Mouse (Mus musculus): ENCODE data around the gene Pakap. TPM values are rescaled to one million over a fixed set of nuclear protein-coding genes. Genes with fewer than 3 reads are reported as not detected.

Gene Pakap
- polyA plus RNA-seq, 1 experiment, result 0.38 TPM

DNA sequence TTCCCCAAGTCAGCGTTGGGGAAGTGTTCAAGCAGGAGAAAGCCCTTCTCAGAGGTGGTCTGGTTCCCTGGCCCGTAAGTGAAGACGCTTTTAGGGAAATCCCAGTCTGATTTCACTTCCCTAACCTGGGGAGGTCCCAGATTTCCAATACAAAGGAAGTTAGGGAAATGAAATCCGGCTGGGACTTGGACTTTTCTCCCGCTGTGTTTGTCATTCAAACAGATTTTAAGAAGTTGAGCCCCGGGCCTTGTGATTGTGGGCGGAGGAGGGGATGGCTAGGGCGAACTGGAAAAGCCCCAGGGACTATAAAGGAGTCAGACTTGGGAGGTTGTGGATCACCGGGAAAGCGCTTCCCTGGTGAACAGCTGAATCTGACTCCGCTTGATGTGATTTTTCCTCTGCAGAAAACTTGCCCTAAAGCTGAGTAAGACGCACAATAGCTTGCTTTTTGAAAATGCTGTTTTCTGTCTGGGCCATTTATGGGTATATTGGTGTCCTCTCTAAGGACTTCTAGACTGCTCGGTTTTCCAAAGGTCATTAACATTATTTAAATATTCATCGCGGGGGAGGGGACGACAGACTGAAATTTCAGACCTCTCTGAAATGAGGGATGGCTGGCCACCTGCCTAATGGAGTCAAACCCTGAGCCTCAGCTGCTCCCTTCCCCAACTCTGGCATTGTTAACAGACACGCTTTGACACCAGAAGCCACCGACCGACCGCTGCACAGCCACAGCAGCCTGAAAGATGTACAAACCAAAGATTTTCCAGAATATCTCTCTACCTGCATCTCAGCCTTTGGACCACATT is 213.1 kb downstream of the Pakap start:
- peaks cover 17% of the 10 kb centered on the region for H3K4me1 ChIP-seq (replicated peaks; ENCODE audit: control insufficient read depth, insufficient read depth, low read length)
- no peak for DNase-seq
- WGBS, result 52% methylated on average over 20 of the region's 20 CpGs
- H3K4me3 ChIP-seq (ENCODE audit: control insufficient read depth, insufficient read depth, low read length), result no peak overlapping the region
- H3K27ac ChIP-seq (ENCODE audit: control insufficient read depth, insufficient read depth, low read length), result no peak overlapping the region
- H3K27me3 ChIP-seq (ENCODE audit: control insufficient read depth, insufficient read depth, low read length), result no peaks in the 10 kb centered on the region
- H3K36me3 ChIP-seq (ENCODE audit: control insufficient read depth, insufficient read depth, low read length), result no peaks in the 10 kb centered on the region
- TF ChIP-seq CTCF (IDR thresholded peaks at IDR 0.05; ENCODE audit: borderline replicate concordance, control insufficient read depth, extremely low read depth, insufficient read depth, low read length, poor library complexity), result no peak
- TF ChIP-seq POLR2A (IDR thresholded peaks at IDR 0.05; ENCODE audit: control insufficient read depth, extremely low read depth, insufficient read depth, low read length, poor library complexity), result no peak

DNA sequence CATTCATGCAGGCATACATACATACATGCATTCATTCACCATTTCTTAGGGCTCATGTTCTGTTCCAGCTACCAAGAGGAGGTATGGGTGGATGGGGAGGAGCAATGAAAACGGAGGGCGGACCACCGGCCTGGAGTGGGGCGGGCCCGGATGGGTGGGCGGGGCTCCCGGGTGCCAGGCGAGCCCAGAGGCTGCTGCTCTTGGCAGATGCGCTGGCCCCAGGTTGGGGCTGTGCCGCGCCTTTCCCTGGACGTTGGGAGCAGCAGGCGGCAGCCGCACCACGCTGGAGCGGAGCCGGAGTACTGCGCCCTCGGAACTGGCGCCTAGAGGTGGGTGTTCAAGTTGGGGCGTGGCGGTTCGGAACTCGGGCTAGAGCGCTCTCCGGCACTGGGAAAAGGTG is 214.0 kb downstream of the Pakap start:
- no peak overlapping the region; the same call in 1 of the 2 replicates for H3K27ac ChIP-seq (ENCODE audit: control insufficient read depth, insufficient read depth, low read length)
- no peaks in the 10 kb centered on the region for H3K27me3 ChIP-seq (ENCODE audit: control insufficient read depth, insufficient read depth, low read length)
- 1% methylated on average over 26 of the region's 26 CpGs for WGBS
- H3K36me3 ChIP-seq (ENCODE audit: control insufficient read depth, insufficient read depth, low read length), result no peaks in the 10 kb centered on the region
- TF ChIP-seq CTCF (IDR thresholded peaks at IDR 0.05; ENCODE audit: borderline replicate concordance, control insufficient read depth, extremely low read depth, insufficient read depth, low read length, poor library complexity) (peak; percentile 37; the same call in 1 of the 2 replicates), POLR2A (IDR thresholded peaks at IDR 0.05; ENCODE audit: control insufficient read depth, extremely low read depth, insufficient read depth, low read length, poor library complexity) (peak; percentile 96)
- H3K4me3 ChIP-seq (ENCODE audit: control insufficient read depth, insufficient read depth, low read length), result peak overlapping the region; percentile 78
- peak; percentile 80 for DNase-seq
- H3K4me1 ChIP-seq (replicated peaks; ENCODE audit: control insufficient read depth, insufficient read depth, low read length), result peaks cover 17% of the 10 kb centered on the region

DNA sequence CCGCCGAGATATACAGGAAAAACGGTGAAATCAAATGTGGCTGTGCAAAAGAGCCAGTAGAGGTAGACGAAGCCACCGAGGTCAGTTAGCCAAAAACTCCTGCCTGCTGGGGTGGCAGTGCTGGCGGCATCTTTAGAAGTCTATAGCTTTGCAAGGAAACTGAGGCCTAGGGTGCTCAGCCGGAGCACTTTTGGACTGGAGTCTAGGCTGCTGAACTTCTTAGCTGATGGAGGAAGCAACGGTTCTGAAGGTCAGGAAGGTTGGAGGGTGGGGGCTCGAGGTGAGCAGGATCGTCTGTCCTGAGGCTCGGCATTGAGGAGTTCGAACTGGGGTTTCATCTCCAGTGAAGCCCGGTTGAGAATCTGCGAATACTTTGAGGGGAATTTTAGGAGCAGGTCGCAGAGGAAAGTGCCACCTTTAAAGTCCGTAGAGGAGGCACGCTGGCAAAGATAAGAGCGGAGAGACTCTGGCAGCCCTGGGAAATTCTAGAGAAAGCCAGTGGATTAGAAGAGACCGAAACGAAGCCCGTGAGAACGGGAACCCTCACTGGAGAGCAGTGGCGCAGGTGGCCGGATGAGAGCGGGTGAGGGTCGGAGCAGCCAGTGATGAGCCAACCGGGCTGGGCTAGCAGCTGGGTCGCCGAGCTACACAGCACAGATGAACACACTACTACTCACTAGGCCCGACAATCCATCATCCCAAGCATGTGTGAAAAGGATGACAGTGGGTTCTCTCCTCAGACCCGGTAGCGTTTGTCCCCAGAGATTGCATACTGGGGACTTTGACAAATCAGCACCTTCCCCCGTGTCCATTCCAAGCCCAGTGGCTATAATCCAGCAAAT is 214.8 kb downstream of the Pakap start:
- peaks cover 17% of the 10 kb centered on the region for H3K4me1 ChIP-seq (replicated peaks; ENCODE audit: control insufficient read depth, insufficient read depth, low read length)
- H3K27ac ChIP-seq (ENCODE audit: control insufficient read depth, insufficient read depth, low read length), result peak overlapping the region; percentile 78
- 3% methylated on average over 33 of the region's 33 CpGs for WGBS
- H3K4me3 ChIP-seq (ENCODE audit: control insufficient read depth, insufficient read depth, low read length), result peak overlapping the region; percentile 78
- peak; percentile 65 for DNase-seq
- H3K27me3 ChIP-seq (ENCODE audit: control insufficient read depth, insufficient read depth, low read length), result no peaks in the 10 kb centered on the region
- no peaks in the 10 kb centered on the region for H3K36me3 ChIP-seq (ENCODE audit: control insufficient read depth, insufficient read depth, low read length)
- no peak for TF ChIP-seq POLR2A (IDR thresholded peaks at IDR 0.05; ENCODE audit: control insufficient read depth, extremely low read depth, insufficient read depth, low read length, poor library complexity)
- 0 out of 2 replicates have a peak, but pooled peaks have one; percentile 4 for TF ChIP-seq CTCF (IDR thresholded peaks at IDR 0.05; ENCODE audit: borderline replicate concordance, control insufficient read depth, extremely low read depth, insufficient read depth, low read length, poor library complexity)

DNA sequence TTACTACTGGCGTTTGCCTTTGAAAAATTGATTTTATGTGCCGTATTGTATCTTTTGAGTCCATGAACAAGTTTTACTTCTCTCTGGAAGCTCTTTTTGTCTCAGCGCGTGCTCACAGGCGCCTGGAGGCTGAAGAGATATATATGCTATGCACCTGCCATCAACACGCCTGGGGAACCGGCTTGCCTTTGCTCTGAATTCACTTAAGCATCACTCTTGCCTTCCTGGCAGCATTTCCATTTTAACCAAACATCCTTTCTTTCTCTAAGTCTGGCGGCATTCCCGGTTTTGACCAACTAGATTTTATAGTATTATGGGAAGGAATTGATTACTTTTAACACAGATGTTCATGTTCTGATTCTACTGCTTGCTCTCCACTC is 215.4 kb downstream of the Pakap start:
- TF ChIP-seq CTCF (IDR thresholded peaks at IDR 0.05; ENCODE audit: borderline replicate concordance, control insufficient read depth, extremely low read depth, insufficient read depth, low read length, poor library complexity), result no peak
- no peak for TF ChIP-seq POLR2A (IDR thresholded peaks at IDR 0.05; ENCODE audit: control insufficient read depth, extremely low read depth, insufficient read depth, low read length, poor library complexity)
- WGBS, result 62% methylated on average over 9 of the region's 9 CpGs
- H3K4me3 ChIP-seq (ENCODE audit: control insufficient read depth, insufficient read depth, low read length), result peak overlapping the region; percentile 78
- H3K36me3 ChIP-seq (ENCODE audit: control insufficient read depth, insufficient read depth, low read length), result no peaks in the 10 kb centered on the region
- peak overlapping the region; percentile 78; the same call in 1 of the 2 replicates for H3K27ac ChIP-seq (ENCODE audit: control insufficient read depth, insufficient read depth, low read length)
- H3K27me3 ChIP-seq (ENCODE audit: control insufficient read depth, insufficient read depth, low read length), result no peaks in the 10 kb centered on the region
- peaks cover 17% of the 10 kb centered on the region for H3K4me1 ChIP-seq (replicated peaks; ENCODE audit: control insufficient read depth, insufficient read depth, low read length)
- peak; percentile 42 for DNase-seq

DNA sequence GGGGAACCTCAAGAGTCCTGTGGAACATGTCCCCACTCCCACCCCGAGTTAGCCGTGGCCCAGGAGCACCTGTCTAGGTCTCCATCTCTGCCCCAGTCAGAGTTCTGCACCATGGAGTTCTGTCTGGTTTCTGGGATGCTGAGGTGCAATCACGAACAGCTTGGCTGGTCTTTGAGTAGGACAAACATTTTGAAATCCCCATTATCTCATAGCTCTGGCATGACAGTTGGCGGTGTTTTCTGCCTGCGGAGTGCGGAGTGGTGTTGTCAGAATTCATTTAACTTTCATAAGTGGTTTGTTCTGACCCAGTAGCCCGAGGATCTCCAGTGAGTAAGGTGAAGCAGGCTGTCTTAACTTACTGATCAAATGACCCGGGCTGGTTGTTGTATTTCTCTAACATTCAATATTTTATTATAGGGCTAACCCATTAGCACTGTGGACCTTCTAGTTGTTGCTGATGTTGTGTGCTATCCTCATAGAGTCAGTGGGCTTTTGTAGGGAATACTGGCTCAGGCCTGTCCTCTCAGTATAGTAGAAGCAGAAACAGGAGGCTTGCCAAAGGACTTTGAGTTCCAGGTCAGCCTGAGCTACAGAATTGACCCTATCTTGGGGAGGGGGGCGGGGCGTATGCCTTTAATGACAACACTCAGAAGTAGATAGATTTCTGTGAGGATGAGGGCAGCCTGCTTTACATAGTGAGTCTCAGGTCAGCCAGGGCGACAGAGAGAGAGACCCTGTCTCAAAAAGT is 216.0 kb downstream of the Pakap start:
- TF ChIP-seq POLR2A (IDR thresholded peaks at IDR 0.05; ENCODE audit: control insufficient read depth, extremely low read depth, insufficient read depth, low read length, poor library complexity), result no peak
- no peak for TF ChIP-seq CTCF (IDR thresholded peaks at IDR 0.05; ENCODE audit: borderline replicate concordance, control insufficient read depth, extremely low read depth, insufficient read depth, low read length, poor library complexity)
- Histone ChIP-seq H3K27ac (ENCODE audit: control insufficient read depth, insufficient read depth, low read length) (no peak overlapping the region; the same call in 1 of the 2 replicates), H3K4me3 (ENCODE audit: control insufficient read depth, insufficient read depth, low read length) (no peak overlapping the region), H3K4me1 (replicated peaks; ENCODE audit: control insufficient read depth, insufficient read depth, low read length) (peaks cover 17% of the 10 kb centered on the region), H3K36me3 (ENCODE audit: control insufficient read depth, insufficient read depth, low read length) (no peaks in the 10 kb centered on the region), H3K27me3 (ENCODE audit: control insufficient read depth, insufficient read depth, low read length) (no peaks in the 10 kb centered on the region)
- WGBS, result 91% methylated on average over 11 of the region's 11 CpGs
- no peak for DNase-seq

DNA sequence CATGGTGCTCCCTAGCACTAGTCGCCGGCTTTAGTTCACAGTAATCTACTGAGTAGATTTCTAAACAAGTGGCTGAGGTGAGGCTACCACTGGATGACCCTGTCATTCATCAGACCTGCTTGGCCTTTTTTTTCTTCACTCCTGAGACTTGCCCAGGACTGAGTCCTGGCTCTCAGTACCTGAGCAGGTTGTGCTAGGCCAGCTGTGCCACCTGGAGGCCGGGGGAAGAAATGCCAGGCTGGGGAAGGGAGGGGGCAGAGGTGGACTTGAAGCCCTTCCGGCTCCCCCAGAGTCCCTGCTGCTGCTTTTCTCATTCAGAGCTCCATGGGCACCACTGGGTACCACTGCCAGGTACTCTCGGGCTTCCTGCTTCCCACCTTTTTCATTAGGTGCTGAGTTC is 220.7 kb downstream of the Pakap start:
- no peaks in the 10 kb centered on the region for H3K27me3 ChIP-seq (ENCODE audit: control insufficient read depth, insufficient read depth, low read length)
- peaks cover 13% of the 10 kb centered on the region for H3K4me1 ChIP-seq (replicated peaks; ENCODE audit: control insufficient read depth, insufficient read depth, low read length)
- DNase-seq, result peak; percentile 70
- TF ChIP-seq POLR2A (IDR thresholded peaks at IDR 0.05; ENCODE audit: control insufficient read depth, extremely low read depth, insufficient read depth, low read length, poor library complexity) (no peak), CTCF (IDR thresholded peaks at IDR 0.05; ENCODE audit: borderline replicate concordance, control insufficient read depth, extremely low read depth, insufficient read depth, low read length, poor library complexity) (peak; percentile 72; the same call in 1 of the 2 replicates)
- H3K4me3 ChIP-seq (ENCODE audit: control insufficient read depth, insufficient read depth, low read length), result no peak overlapping the region
- H3K36me3 ChIP-seq (ENCODE audit: control insufficient read depth, insufficient read depth, low read length), result no peaks in the 10 kb centered on the region
- 70% methylated on average over 5 of the region's 5 CpGs for WGBS
- H3K27ac ChIP-seq (ENCODE audit: control insufficient read depth, insufficient read depth, low read length), result no peak overlapping the region

Measured in thymus, adult 2 months (tissue).